Mouse (Mus musculus) layer of hippocampus, adult 9-11 months (tissue): ENCODE results near the gene Erfe.

Experiments
- DNase-seq: peaks from one replicate; pipeline ENCODE4 v3.0.0; 2022

Gene Erfe

DNA sequence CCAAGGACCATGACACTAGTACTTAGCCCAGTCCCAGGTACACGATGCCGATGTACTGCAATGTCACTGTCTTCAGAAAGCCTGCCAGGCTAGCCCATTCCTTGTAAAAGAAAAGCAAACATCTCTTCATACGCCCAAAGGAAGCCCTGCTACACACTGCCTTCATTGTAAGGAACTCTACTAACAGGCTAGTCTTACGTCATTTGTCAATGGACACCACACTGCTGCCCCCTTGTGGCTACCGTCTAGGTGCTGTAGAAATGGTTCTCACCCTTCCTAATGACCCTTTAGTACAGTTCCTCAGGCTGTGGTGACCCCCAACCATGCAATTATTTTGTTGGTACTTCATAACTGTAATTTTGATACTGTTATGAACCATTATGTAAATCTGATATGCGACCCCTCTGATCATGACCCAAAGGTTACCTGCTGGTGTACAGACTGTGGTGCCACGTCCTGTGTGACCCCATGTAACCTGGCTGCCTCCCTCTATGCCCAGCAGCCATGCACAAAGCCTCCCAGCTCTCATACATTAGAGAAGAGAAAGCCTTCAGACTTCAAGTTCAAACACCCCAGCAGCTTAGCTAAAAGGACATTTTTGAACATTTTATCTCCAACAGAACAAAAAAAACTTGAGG is 14.3 kb downstream of the Erfe start:
- peak; percentile 62 for DNase-seq

DNA sequence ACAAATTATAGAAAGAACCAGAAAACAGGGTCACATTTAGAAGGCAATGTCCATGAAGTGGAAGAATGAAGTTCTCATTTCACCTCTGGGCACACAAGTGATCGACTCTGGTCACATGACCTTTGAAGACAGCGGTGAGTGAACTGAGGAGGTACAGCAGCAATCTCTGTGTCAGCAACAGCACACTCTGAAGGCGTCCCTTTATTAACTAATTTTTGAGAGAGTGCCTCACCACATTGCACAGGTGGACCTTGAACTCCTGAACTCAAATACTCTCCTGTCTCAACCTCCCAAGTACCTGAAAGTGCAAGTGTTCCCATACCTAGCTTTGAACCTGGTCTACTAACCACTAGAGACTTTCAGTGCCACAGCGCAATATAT is 14.9 kb downstream of the Erfe start:
- DNase-seq, result no peak

DNA sequence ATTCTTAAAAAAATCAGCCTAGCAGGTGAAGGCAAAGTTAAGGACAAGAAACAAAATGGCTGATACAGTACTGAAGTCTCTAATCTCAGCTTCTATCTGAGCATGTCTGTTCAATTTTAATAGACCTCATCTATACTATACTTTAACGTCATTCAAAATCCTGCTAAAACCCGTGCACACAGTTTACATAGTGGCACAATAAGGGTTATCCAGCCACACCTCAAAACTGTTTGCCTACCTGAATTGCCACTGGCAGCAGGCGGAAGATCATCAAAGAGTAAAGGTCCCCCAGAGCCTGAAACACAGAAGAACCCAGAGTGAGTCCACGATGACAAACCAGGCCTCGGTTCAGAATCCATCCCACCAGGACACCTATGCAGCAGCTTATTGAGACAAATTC is 24.1 kb downstream of the Erfe start:
- no peak for DNase-seq

DNA sequence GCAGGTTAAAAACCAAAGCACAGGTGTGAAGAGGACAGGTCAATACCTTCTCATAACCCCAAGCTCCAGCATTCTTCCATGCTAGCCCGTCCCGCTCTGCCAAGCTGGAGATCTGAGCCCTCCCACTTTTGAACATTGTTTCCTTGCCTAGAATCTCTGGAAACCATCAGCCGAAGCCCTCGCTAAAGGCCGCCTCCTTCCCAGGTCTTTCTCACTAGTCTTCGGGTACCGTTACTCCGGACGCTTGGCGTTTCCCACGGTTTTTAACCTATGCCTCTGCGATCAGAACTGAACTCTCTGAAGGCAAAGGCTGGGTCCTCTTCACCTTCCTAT is 31.7 kb downstream of the Erfe start:
- DNase-seq, result no peak

DNA sequence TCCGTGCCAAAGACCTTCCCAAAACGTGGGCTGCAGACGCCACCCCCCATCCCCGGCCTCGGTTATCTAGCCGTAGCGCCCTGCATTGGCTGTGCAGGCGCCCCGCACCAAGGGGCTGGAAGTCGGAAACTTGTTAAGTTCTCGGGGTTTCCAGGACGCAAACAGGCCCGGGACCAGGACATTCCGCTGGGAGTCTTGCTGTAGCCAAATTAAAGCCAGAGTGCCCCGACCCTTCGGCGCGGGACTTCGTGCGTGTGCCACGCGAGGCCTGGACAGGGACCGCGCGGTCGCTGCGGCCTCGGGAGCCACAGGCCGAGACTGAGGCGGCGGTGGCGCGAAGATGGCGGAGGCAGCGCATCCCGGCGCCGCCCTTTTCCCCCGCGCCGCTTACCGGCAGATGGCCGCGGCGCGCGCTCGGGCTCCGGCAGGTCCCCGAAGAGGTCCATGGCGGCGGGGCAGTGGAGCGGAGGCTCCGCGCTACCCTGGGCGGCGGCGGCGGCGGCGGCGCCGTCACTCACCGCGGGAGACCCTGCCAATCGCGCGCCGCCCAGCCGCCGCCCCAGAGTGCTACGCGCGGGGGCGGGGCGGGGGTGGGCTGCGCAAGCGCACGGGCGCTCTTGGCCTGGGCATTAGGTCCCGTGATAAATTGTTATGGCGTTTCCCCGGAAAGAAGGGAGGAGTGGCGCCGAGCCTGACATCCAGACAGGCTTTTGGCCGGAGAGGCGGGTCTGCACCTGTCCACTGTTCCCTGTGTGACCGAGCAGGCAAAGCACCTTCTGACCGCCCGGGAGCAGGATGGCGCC is 32.2 kb downstream of the Erfe start, which contains the start of gene Ilkap:
Ilkap (minus strand) TSS at position 556 of the 803 bp plus-strand sequence.
- peak; percentile 83 for DNase-seq

DNA sequence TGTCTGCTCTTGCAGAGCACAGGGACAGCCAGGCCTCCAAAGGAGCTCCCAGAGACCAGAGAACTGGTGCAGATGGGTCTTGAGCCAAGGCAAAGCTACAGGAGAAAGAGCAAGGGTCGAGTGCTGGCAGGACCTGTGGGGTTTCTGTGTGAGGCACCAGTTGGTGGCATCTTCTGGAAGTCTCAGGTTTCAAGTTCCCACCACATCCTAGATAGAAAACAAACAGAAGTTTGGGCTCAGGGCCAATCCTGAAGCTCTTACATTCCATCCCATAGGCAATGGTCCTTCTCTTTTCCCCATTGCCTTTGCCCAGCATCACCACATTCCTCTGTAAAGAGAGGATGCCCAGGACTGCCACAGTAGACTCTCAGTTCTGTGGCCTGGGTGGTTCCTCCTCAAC is 38.7 kb downstream of the Erfe start:
- no peak for DNase-seq

DNA sequence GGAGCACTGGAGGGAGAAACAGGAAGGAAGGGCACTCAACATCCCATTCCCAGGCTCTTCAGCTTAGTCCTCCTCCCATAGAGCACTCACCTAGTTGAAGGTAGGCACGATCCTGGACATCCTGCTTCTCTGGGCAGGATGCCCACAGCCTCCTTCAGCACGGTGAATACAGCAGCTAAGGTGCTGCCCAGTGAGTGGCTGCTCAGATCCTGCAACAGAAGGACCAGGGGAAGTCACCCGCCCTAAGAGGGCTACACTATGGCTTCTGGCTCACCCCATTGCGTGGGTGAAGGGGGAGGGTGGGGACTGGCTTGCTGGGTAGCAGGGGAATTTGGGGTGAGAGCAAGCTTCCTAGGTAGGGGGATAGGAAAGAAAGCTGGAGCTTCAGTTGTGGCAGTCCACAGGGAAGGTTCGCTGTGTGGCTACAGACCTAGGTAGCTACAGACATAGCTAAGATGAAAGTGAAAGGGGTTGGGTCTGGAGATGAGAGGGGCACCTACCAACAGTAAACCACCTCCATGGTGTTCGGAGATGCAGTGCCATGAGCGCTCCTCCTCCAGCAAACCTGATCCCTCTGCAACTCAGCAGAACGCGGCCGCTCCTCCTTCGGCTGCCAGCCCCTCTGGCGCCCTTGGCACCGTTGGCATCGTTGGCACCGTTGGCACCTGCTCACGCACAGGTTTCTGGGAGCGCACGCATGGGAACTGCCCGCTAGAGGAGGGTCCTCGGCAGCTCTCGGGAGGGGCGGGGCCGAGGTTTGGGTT is 39.4 kb downstream of the Erfe start:
- DNase-seq, result no peak

DNA sequence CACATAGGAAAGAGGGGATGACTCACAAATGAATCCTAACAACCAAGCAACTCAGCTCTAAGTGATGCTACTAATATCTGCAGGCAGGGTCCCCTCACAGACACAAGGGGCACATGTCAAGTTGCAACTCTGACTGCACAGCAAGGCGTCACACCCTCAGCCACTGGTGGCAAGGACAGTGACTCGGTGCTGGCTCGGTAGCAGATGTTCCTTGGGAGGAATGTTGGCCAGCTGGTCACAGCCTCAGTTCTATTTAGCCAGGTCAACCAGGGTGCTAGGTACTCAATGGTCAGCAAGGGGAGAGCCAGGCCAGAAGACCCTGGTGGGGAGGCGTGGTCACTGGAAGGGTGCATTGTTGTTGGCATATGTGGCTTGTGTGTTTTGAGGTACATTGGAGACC is 41.6 kb downstream of the Erfe start:
- no peak for DNase-seq

DNA sequence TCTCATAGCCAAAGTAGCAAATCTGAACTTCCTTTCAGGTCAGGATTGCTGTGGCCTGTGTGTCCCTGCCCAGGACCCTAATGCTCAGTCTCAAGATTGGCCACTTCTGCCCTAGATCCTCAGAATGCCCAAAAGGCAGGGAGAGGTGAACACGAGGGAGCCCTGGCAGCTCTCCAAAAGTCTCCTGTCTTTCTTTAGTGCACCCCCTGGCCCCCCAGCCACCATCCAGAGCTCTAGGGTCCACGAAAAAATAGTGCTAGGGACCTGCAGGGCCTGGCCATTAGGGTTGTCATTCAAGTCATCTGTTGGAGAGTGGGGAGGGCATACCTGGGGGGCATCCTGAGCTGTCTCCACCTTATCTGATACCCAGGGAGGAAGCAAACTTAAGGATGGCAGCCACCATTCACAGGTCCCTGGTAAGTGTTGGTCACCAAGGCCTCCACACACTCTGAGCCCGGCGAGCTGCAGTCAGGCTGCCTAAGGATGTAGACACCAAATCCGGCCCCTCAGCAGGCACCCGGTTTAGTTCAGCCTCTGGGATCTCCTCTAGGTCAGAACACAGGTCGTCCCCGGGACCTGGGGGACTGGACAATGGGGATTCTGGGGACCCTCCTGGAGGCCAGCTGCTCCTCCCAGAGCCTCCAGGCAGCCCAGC is 45.5 kb downstream of the Erfe start:
- no peak for DNase-seq

DNA sequence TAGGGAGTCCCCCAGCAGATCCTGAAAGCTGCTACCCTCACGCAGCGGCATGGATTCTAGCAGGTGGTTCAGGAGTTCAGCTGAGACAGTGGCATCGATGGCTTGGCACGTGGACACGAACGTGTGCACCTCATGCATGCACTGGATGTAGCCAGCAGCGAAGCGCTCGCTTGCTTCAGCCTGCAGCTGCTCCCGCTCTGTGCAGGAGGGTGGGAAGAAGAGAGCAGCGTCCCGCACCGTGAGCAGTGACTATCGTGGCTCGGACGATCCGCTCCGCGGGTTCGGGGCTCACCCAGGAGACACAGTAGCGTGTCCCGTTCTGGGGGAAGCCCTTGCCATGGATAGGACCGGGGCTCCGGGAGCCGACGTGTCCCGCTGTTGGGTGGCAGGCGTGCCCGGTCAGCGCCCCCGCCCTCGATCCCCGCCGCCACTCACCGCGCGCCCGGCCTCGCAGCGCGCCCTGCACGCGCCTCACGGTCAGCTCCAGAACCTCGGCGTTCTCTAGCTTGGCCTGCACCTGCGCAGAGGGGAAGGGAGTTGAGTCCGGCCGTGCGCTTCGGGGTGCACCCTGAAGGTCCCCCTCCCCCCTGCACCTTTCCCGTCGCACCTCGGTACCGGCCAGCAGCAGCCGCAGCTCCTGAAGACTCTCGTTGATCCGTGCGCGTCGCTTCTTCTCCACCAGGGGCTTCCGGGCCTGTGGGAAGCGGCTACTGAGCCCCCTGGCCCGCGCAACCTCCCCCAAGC is 46.2 kb downstream of the Erfe start:
- no peak for DNase-seq

DNA sequence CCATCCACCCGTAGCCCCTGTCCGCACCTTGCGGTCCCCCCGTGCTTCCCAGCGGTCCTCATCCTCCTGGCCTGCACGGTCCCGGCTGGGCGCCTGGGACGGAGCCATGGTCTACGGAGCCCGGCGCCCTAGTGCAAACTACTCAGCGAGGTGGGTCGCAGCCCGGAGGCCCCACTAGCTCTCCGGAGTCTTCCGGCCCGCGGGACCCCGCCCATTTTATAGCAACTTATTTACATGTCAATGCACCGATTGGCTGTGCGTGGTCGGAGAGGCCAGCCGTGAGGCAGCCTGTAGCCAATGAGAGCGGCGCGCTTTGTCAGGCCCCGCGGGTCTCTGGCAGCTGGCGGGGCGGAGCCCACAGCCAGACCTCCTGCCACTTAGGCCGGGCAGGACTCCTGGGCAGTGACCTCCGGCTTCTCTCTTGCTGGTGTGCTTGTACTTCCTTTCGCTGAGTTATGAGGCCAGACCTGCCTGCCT is 46.8 kb downstream of the Erfe start:
- DNase-seq, result peak; percentile 96

DNA sequence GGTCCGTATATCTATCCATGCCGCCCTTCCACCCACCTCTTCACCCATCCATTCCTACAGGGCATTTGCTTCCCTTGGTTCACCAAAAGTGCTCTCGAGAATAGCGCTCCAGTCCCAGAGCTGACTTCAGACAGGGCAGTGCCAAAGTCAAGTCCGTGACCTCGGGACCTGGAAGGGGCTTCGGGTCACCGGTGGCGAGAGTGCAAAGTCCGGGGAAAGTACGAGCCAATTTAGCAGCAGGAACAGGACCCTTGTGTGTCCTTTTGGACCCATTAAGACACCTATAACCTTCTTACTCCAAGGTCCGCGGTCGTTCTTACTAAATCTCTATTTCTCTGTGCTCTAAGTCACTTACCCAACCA is 47.3 kb downstream of the Erfe start:
- no peak for DNase-seq

DNA sequence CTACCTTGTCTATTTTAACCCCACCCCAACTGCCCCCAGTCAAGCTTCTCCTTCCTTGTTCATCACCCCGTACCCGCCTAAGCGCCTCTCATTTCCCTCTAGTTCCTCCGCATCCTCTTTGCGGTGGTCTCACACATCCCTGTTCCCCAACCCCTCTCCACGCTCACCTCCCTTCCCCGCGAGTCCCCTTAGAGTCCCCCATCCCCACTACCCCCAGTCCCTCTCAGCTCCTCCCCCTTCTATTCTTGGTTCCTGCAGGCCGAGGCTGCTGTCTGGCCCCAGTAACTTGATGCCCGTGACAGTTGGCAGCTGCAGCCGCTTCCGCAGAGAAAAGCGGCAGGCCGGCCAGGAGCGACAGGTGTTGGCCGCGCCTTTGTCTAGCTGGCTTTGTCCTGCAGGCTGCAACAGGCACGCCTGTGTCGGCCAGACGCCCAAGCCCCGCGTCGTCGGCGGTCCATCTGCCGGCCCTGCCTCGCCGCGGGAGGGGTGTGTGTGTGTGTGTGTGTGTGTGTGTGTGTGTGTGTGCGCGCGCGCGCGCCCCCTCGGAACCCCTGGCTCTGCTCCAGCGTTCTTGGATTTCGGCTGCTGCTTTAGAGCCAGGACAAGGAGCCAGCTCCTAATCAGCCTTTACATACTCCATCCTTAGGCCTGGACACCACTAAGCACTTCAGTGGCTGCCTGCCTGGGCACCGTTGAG is 47.8 kb downstream of the Erfe start, which contains the start of gene Hes6:
Hes6 (minus strand) TSS at position 141 of the 697 bp plus-strand sequence.
- peak; percentile 63 for DNase-seq

DNA sequence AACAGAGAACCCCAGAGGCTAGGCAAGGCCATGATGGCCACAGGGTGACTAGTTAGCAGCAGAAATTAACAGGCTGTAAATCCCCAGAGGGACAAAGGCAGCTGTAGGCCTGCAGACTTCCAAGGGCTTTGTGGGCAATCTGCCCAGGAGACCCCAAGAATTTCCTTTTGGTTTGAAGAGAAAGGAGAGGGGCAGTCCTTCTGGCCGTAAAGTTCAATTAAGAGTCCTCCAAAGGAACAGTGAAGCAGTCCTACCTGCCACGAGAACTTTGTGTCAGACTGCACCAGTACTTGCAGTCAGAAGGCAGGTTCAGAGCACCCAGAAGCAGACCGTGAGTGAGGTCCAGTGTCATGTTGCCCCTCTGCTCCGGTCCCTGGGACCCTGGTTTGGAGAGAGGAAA is 48.7 kb downstream of the Erfe start:
- DNase-seq, result no peak

DNA sequence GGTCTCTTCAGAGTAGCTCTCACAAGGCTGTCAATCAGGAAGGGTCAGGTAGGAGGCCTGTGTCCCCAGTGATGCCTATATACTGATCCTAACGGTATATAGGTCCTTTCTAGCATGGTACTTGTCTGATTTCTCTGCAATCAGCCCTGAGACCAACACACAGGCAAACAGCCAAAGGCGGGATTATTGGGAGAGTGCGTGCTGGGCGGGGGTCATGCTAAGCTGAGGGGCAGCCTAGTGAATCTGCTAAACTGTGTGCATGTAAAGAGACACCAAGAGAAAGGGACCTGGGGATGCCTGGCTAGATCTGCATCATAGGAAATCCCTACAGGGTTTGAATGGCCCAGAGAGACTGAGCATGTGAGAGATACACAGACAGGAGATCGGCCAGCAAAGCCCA is 49.1 kb downstream of the Erfe start:
- no peak for DNase-seq

DNA sequence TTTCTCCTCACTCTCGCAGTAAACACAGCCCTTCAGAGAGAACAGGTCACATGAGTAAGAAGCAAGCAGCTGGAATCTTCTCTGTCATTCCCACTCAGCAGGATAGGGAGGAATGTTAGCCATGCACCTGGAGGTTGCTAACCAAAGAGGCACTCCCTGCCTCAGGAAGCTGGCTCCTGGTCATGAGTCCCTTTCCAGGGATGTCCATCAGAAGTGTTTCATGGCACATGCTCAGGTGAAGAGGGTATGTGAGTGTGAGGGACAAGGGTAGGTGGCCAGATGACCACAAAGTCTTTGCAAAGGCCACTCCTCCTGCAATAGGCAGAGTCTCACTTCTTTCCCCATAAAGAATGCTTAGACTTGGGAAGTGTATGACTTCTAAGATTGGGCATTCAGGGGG is 51.8 kb downstream of the Erfe start:
- no peak for DNase-seq

DNA sequence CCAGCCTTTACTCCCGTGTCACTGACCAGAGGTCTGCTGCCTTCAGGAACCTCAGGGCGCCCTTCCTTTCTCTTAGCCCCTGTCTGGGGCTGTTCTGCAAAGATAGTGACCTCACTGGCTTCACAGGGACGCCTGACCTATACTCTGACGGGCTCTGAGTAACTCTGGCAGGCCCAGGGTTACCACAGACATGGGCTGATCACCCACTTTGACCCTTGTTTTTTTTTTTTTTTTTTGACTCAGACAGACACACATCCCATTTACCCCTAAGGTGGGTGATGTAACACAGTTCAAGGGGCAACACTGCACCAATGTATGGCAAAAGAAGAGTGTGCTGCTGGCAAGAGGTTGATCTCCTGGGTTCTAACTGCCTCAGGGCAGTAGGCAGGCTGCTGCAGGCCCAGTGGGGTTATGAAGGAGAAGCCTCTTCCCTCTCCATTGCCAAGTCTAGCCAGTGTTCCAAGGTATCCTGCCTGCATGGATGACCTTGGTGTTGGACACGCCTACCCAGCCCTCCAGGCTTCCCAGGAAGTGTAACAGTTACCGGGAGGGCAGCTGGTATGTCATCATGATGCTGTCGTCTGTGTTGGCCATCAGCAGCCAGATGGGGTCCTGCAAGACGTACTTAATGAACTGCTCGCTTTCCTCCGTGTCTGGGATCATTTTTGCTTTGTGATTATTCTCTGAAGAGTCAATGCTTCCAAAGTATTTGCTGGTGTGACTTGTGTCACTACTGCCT is 53.8 kb downstream of the Erfe start:
- no peak for DNase-seq

DNA sequence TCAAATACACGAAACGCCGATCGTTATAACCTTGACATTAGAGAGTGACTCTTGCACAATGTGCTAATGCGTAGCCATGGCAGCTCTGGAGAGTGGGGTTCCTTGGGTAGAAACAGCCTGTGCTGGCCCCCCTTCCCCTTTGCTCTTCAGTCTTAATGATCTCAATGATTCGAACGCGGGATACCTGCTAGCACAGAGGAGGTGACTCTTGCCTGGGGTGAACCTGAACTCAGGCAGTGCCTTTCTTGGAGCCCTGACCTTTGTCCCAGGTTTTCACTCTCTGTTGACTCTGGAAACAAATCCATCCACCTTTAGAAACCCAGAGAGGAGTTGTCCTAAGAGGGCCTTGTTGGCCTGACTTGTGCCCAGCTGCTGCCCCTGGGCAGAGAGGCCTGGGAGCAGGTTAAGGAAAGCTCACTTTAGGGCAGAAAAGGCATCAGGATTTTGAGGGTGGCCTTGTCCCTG is 54.4 kb downstream of the Erfe start:
- DNase-seq, result no peak
